In genomic region chr5:39153291-39153794, GRCm38 (mm10) we compare ENCODE assay signal across 22 mouse cellular contexts.
A peak's percentile ranks its signal among the peaks of the same experiment; 100 is the strongest.
DNase-seq lines count a peak whose midpoint lies in the region; ATAC-seq and TF ChIP-seq lines count a peak whose summit lies in the region.
"Had no signal": no experiment of that assay in that cellular context is flagged by ENCODE, and none has a peak within 500 bp of the region (broad histone marks: within the 10 kb centered on the region; RNA-seq: fewer than 3 reads in every experiment).

No protein-coding gene starts in this region.

- H3K9ac ChIP-seq in CH12.LX (ENCODE audit: insufficient read depth, low read depth), result no peak overlapping the region
- H3K9ac ChIP-seq in intestine, embryonic 15.5 days, result no peak overlapping the region
- no peak overlapping the region for H3K9ac ChIP-seq in intestine, postnatal 0 days (ENCODE audit: low read depth, low read length)
- no peak overlapping the region for H3K9ac ChIP-seq in liver, postnatal 0 days (replicated peaks)
- H3K9ac ChIP-seq: embryonic facial prominence, embryonic 12.5 days; forebrain, embryonic 13.5 days; forebrain, embryonic 15.5 days had no signal

- H3K27ac ChIP-seq in CH12.LX (ENCODE audit: insufficient read depth, low read depth), result no peak overlapping the region
- no peak overlapping the region for H3K27ac ChIP-seq in intestine, embryonic 15.5 days
- no peak overlapping the region; the same call in 1 of the 2 replicates for H3K27ac ChIP-seq in intestine, postnatal 0 days (ENCODE audit: low read depth, low read length)
- H3K27ac ChIP-seq in liver, postnatal 0 days (ENCODE audit: low read depth), result no peak overlapping the region
- H3K27ac ChIP-seq: embryonic facial prominence, embryonic 10.5 days; embryonic facial prominence, embryonic 12.5 days; forebrain, embryonic 13.5 days; forebrain, embryonic 15.5 days had no signal

- H3K36me3 ChIP-seq in CH12.LX (replicated peaks in 1 of 2; ENCODE audit: control insufficient read depth in 1 of 2, insufficient read depth in 1 of 2, low read length in 1 of 2), result no peaks in the 10 kb centered on the region
- no peaks in the 10 kb centered on the region for H3K36me3 ChIP-seq in intestine, embryonic 15.5 days
- no peaks in the 10 kb centered on the region for H3K36me3 ChIP-seq in intestine, postnatal 0 days (ENCODE audit: control insufficient read depth, insufficient read depth)
- no peaks in the 10 kb centered on the region for H3K36me3 ChIP-seq in splenic B cell, adult 2 months (ENCODE audit: control insufficient read depth, insufficient read depth, low read length, poor library complexity, severe bottlenecking)
- no peaks in the 10 kb centered on the region for H3K36me3 ChIP-seq in liver, postnatal 0 days (replicated peaks; ENCODE audit: insufficient read depth, low read length)
- H3K36me3 ChIP-seq: embryonic facial prominence, embryonic 10.5 days; embryonic facial prominence, embryonic 12.5 days; forebrain, embryonic 15.5 days; G1E had no signal

- TF ChIP-seq POLR2A in CH12.LX (IDR thresholded peaks at IDR 0.05; ENCODE audit: low read depth, low read length), result no peak

- no peak overlapping the region for H3K4me3 ChIP-seq in CH12.LX (replicated peaks in 1 of 3; ENCODE audit: low read depth in 2 of 3, low read length in 2 of 3, poor library complexity in 1 of 3)
- H3K4me3 ChIP-seq in intestine, embryonic 15.5 days (replicated peaks), result no peak overlapping the region
- no peak overlapping the region for H3K4me3 ChIP-seq in intestine, postnatal 0 days (ENCODE audit: low read depth, low read length)
- H3K4me3 ChIP-seq in liver, postnatal 0 days (ENCODE audit: low read depth, low read length), result no peak overlapping the region
- H3K4me3 ChIP-seq: embryonic facial prominence, embryonic 10.5 days; embryonic facial prominence, embryonic 12.5 days; forebrain, embryonic 13.5 days; forebrain, embryonic 15.5 days had no signal

- no peak for TF ChIP-seq CTCF in CH12.LX (conservative IDR thresholded peaks at IDR 0.05 in 1 of 2, IDR thresholded peaks at IDR 0.05 in 1 of 2; ENCODE audit: low read depth in 2 of 2, low read length in 2 of 2)
- no peak for TF ChIP-seq CTCF in intestine, postnatal 0 days (IDR thresholded peaks at IDR 0.05; ENCODE audit: low read depth)
- no peak for TF ChIP-seq CTCF in liver, postnatal 0 days (IDR thresholded peaks at IDR 0.05; ENCODE audit: low read depth)

- no peaks in the 10 kb centered on the region for H3K27me3 ChIP-seq in CH12.LX (replicated peaks)
- no peaks in the 10 kb centered on the region for H3K27me3 ChIP-seq in intestine, embryonic 15.5 days (replicated peaks)
- H3K27me3 ChIP-seq in intestine, postnatal 0 days (replicated peaks; ENCODE audit: control insufficient read depth, insufficient read depth, low read length), result no peaks in the 10 kb centered on the region
- H3K27me3 ChIP-seq in splenic B cell, adult 2 months (ENCODE audit: control insufficient read depth, insufficient read depth, low read length, poor library complexity, severe bottlenecking), result no peaks in the 10 kb centered on the region
- no peaks in the 10 kb centered on the region for H3K27me3 ChIP-seq in liver, postnatal 0 days (ENCODE audit: insufficient read depth, low read length)
- H3K27me3 ChIP-seq: embryonic facial prominence, embryonic 12.5 days; forebrain, embryonic 13.5 days; forebrain, embryonic 15.5 days; Patski had no signal

- DNase-seq in CH12.LX (ENCODE audit: extremely low read depth), result peak; percentile 8
- DNase-seq in splenic B cell, adult 2 months (ENCODE audit: low read depth, low spot score), result peak; percentile 39
- no peak for DNase-seq in liver, postnatal 0 days
- no peak for DNase-seq in gastrocnemius, adult 18-20 months (ENCODE audit: low spot score)
- no peak for DNase-seq in ovary, postnatal 10 days (ENCODE audit: low spot score)
- DNase-seq: adrenal gland, adult 8-10 months; adrenal gland, postnatal 14 days; adrenal gland, postnatal 36 days; cerebellum, adult 11-12 months; cerebellum, adult 2 months; cerebellum, adult 9-10 months; cerebellum, postnatal 10 days; cerebellum, postnatal 25 days had no signal

- in situ Hi-C loops in CH12.LX (cut with MboI; ENCODE audit: low pct_ligation_motif_present, low pct_unique_long_range_greater_than_20kb, low sequenced_read_pairs), result no loop called here

- dilution Hi-C loops in CH12.LX (cut with MboI; ENCODE audit: extremely low pct_ligation_motif_present, extremely low pct_unique_long_range_greater_than_20kb, low sequenced_read_pairs), result no loop called here

- TF ChIP-seq EP300 in CH12.LX (IDR thresholded peaks at IDR 0.05; ENCODE audit: low read length), result no peak
- no peak for TF ChIP-seq EP300 in liver, postnatal 0 days (IDR thresholded peaks at IDR 0.05; ENCODE audit: low read depth)

- no peak overlapping the region for H3K4me2 ChIP-seq in CH12.LX (ENCODE audit: insufficient read depth, low read depth, poor library complexity, severe bottlenecking)
- no peak overlapping the region for H3K4me2 ChIP-seq in intestine, embryonic 15.5 days (replicated peaks)
- H3K4me2 ChIP-seq in intestine, postnatal 0 days (replicated peaks; ENCODE audit: low read depth), result no peak overlapping the region
- no peak overlapping the region for H3K4me2 ChIP-seq in liver, postnatal 0 days (ENCODE audit: low read depth, low read length)
- H3K4me2 ChIP-seq: embryonic facial prominence, embryonic 12.5 days; forebrain, embryonic 13.5 days; forebrain, embryonic 15.5 days had no signal

- H3K79me2 ChIP-seq in CH12.LX (replicated peaks; ENCODE audit: control insufficient read depth, extremely low read depth, insufficient read depth, poor library complexity, severe bottlenecking), result no peaks in the 10 kb centered on the region

- ATAC-seq in intestine, embryonic 15.5 days, result peak; percentile 89
- peak; percentile 90 for ATAC-seq in intestine, postnatal 0 days
- ATAC-seq in liver, postnatal 0 days, result no peak
- ATAC-seq: activated CD4-positive, CD25-positive, alpha-beta regulatory T cell, adult 4 months; forebrain, embryonic 13.5 days; forebrain, embryonic 15.5 days; Patski had no signal

- no peaks in the 10 kb centered on the region for H3K9me3 ChIP-seq in CH12.LX (replicated peaks; ENCODE audit: low read length)
- H3K9me3 ChIP-seq in intestine, embryonic 15.5 days, result no peaks in the 10 kb centered on the region
- no peaks in the 10 kb centered on the region for H3K9me3 ChIP-seq in intestine, postnatal 0 days (ENCODE audit: control insufficient read depth)
- H3K9me3 ChIP-seq in liver, postnatal 0 days (ENCODE audit: low read length), result no peaks in the 10 kb centered on the region
- H3K9me3 ChIP-seq: embryonic facial prominence, embryonic 10.5 days; embryonic facial prominence, embryonic 12.5 days; forebrain, embryonic 13.5 days; forebrain, embryonic 15.5 days; G1E had no signal

- no peak for TF ChIP-seq RAD21 in CH12.LX (IDR thresholded peaks at IDR 0.05; ENCODE audit: low read depth, low read length)

- H3K4me1 ChIP-seq in CH12.LX (ENCODE audit: control insufficient read depth in 1 of 2, insufficient read depth in 2 of 2), result peaks cover 0 to 25% of the 10 kb centered on the region in 2 experiments; a peak in 2 of 4 replicates
- H3K4me1 ChIP-seq in intestine, embryonic 15.5 days (replicated peaks), result no peaks in the 10 kb centered on the region
- no peaks in the 10 kb centered on the region for H3K4me1 ChIP-seq in intestine, postnatal 0 days (replicated peaks; ENCODE audit: control insufficient read depth, insufficient read depth, low read length)
- no peaks in the 10 kb centered on the region for H3K4me1 ChIP-seq in liver, postnatal 0 days (ENCODE audit: insufficient read depth)
- H3K4me1 ChIP-seq: embryonic facial prominence, embryonic 10.5 days; embryonic facial prominence, embryonic 12.5 days; forebrain, embryonic 13.5 days; forebrain, embryonic 15.5 days had no signal

TF ChIP-seq in CH12.LX, 34 proteins besides CTCF, POLR2A, EP300 and RAD21:
- TF ChIP-seq USF1 (IDR thresholded peaks at IDR 0.05; ENCODE audit: low read depth, low read length), result no peak
- no peak for TF ChIP-seq NELFE (IDR thresholded peaks at IDR 0.05; ENCODE audit: low read depth, low read length)
- no peak for TF ChIP-seq SMC3 (IDR thresholded peaks at IDR 0.05; ENCODE audit: low read depth, low read length)
- TF ChIP-seq MEF2A (IDR thresholded peaks at IDR 0.05; ENCODE audit: borderline replicate concordance, low read depth, low read length), result no peak
- TF ChIP-seq ZMIZ1 (IDR thresholded peaks at IDR 0.05; ENCODE audit: low read depth, low read length), result no peak
- TF ChIP-seq JUN (IDR thresholded peaks at IDR 0.05; ENCODE audit: insufficient read depth, low read depth, low read length), result no peak
- TF ChIP-seq CHD1 (IDR thresholded peaks at IDR 0.05; ENCODE audit: low read depth, low read length), result no peak
- no peak for TF ChIP-seq ZC3H11A (IDR thresholded peaks at IDR 0.05; ENCODE audit: low read depth, low read length)
- TF ChIP-seq IRF4 (IDR thresholded peaks at IDR 0.05; ENCODE audit: low read depth, low read length), result no peak
- no peak for TF ChIP-seq ETS1 (conservative IDR thresholded peaks at IDR 0.05; ENCODE audit: low read depth, low read length)
- no peak for TF ChIP-seq KAT2A (IDR thresholded peaks at IDR 0.05; ENCODE audit: insufficient replicate concordance, low read length)
- TF ChIP-seq JUND (conservative IDR thresholded peaks at IDR 0.05; ENCODE audit: low read depth, low read length), result no peak
- TF ChIP-seq POLR2AphosphoS2 (IDR thresholded peaks at IDR 0.05; ENCODE audit: low read depth, low read length), result no peak
- no peak for TF ChIP-seq MXI1 (IDR thresholded peaks at IDR 0.05; ENCODE audit: low read depth, low read length)
- TF ChIP-seq MAX (IDR thresholded peaks at IDR 0.05; ENCODE audit: low read length), result no peak
- TF ChIP-seq E2F4 (IDR thresholded peaks at IDR 0.05; ENCODE audit: insufficient replicate concordance, low read depth, low read length), result no peak
- TF ChIP-seq SIN3A (IDR thresholded peaks at IDR 0.05; ENCODE audit: low read length), result no peak
- no peak for TF ChIP-seq USF2 (conservative IDR thresholded peaks at IDR 0.05; ENCODE audit: low read depth, low read length)
- no peak for TF ChIP-seq TBP (conservative IDR thresholded peaks at IDR 0.05; ENCODE audit: low read depth, low read length)
- no peak for TF ChIP-seq RCOR1 (conservative IDR thresholded peaks at IDR 0.05; ENCODE audit: low read depth, low read length)

Comparison
In these comparisons a context has a peak if more than half of its experiments do, and no peak if none do; other contexts are left out.
1. DNase-seq: peak in CH12.LX (single experiment) and splenic B cell, adult 2 months (single experiment); none in liver, postnatal 0 days (single experiment), gastrocnemius, adult 18-20 months (single experiment) and ovary, postnatal 10 days (single experiment).